Mouse (Mus musculus): ENCODE measurements around the gene Fam102a. TPM values are rescaled to one million over a fixed set of nuclear protein-coding genes. Genes with fewer than 3 reads are reported as not detected.

The Fam102a gene
- total and polyA plus RNA-seq, 2 experiments from 2014 or later = 7.2 to 17.6 TPM

DNA sequence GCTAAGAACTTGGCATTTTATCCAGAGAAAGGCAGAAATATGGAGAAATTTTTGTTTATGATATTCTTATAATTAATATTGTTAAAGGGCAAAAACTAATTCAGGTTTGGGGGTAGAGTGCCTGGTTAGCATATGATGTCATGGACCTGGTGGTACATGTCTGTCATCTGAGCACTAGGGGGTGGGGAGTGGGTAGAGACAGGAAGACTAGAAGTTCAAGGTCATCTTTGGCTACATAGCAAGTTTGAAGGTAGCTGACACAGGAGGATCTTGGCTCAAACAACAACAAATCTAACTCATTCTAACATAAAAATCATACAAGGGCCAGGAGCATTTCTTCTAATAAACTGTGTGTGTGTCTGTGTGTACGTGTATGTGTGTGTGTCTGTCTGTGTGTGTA lies 6.8 kb upstream of the Fam102a start:
- Histone ChIP-seq H3K27ac (ENCODE audit: low read depth, low read length) (no peak overlapping the region), H3K9ac (no peak overlapping the region), H3K36me3 (ENCODE audit: insufficient read depth) (no peaks in the 10 kb centered on the region), H3K9me3 (ENCODE audit: low read length) (no peaks in the 10 kb centered on the region), H3K4me2 (ENCODE audit: low read depth) (no peak overlapping the region), H3K27me3 (ENCODE audit: insufficient read depth, low read length) (no peaks in the 10 kb centered on the region), H3K4me1 (ENCODE audit: insufficient read depth) (no peaks in the 10 kb centered on the region), H3K4me3 (ENCODE audit: low read depth, low read length) (no peak overlapping the region)
- no peak for ATAC-seq
- DNase-seq = no peak
- 89% methylated on average over 1 of the region's 1 CpGs for WGBS
- no peak for TF ChIP-seq CTCF (IDR thresholded peaks at IDR 0.05; ENCODE audit: low read depth)

GRCm38 (mm10) chr2:32530479-32530878 lies 4.7 kb upstream of the Fam102a start:
- no peak overlapping the region for H3K4me2 ChIP-seq (ENCODE audit: low read depth)
- 69% methylated on average over 2 of the region's 2 CpGs for WGBS

GRCm38 (mm10) chr2:32533163-32533562 lies 2.0 kb upstream of the Fam102a start:
- Histone ChIP-seq H3K27me3 (ENCODE audit: insufficient read depth, low read length) (no peaks in the 10 kb centered on the region), H3K36me3 (ENCODE audit: insufficient read depth) (no peaks in the 10 kb centered on the region), H3K27ac (ENCODE audit: low read depth, low read length) (no peak overlapping the region), H3K4me3 (ENCODE audit: low read depth, low read length) (no peak overlapping the region), H3K4me1 (ENCODE audit: insufficient read depth) (peaks cover 19% of the 10 kb centered on the region; the same call in 1 of the 2 replicates), H3K9ac (no peak overlapping the region), H3K9me3 (ENCODE audit: low read length) (no peaks in the 10 kb centered on the region), H3K4me2 (ENCODE audit: low read depth) (no peak overlapping the region)
- TF ChIP-seq CTCF (IDR thresholded peaks at IDR 0.05; ENCODE audit: low read depth) = no peak
- no peak for ATAC-seq
- WGBS = 92% methylated on average over 2 of the region's 2 CpGs
- DNase-seq = no peak

More at GRCm38 (mm10) chr2:32530479-32530878, 4.7 kb upstream of the Fam102a start:
- Histone ChIP-seq H3K9me3 (ENCODE audit: low read length) (no peaks in the 10 kb centered on the region), H3K9ac (no peak overlapping the region), H3K27me3 (ENCODE audit: insufficient read depth, low read length) (no peaks in the 10 kb centered on the region), H3K4me1 (ENCODE audit: insufficient read depth) (0 out of 2 replicates have a peak, but pooled peaks cover 4% of the 10 kb centered on the region), H3K4me3 (ENCODE audit: low read depth, low read length) (no peak overlapping the region), H3K27ac (ENCODE audit: low read depth, low read length) (no peak overlapping the region), H3K36me3 (ENCODE audit: insufficient read depth) (no peaks in the 10 kb centered on the region)
- TF ChIP-seq CTCF (IDR thresholded peaks at IDR 0.05; ENCODE audit: low read depth) = no peak
- DNase-seq (no peak), ATAC-seq (no peak)

DNA sequence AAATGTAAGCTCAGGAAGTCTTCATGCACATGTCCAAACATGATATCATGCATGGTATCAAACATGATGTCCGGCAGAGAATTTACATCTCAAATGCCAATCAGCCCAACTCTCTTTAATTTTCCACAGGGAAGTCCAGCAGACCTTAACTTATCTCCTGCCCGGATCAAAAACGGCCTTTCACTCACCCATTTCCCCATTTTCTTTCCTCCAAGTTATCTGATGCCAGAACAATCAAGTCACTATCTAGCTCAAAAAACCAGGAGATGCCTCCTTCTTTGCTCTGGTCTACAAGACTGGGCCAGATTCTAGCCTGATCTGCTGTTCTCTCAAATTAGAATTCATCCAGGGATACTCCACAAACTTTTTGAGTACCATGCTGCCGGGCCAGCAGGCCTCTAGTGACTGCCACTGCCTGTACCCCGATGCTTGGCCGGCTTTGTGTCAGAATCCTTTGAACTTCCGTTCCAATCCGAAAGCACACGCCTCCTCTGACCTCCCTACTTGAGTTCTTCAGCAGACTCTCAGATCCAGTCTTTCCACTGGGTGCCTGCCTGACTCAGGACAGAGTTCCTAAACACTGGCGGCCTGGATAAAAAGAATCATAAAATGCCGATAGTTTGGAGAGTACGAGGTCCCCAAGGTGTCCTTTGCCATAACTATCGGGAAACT lies 935 bp upstream of the Fam102a start:
- H3K4me1 ChIP-seq (ENCODE audit: insufficient read depth) = peaks cover 25% of the 10 kb centered on the region
- peak overlapping the region; percentile 92 for H3K4me3 ChIP-seq (ENCODE audit: low read depth, low read length)
- H3K27me3 ChIP-seq (ENCODE audit: insufficient read depth, low read length) = no peaks in the 10 kb centered on the region
- 14% methylated on average over 13 of the region's 13 CpGs for whole genome bisulfite sequencing
- ATAC-seq (no peak), DNase-seq (peak; percentile 45)
- no peaks in the 10 kb centered on the region for H3K9me3 ChIP-seq (ENCODE audit: low read length)
- H3K36me3 ChIP-seq (ENCODE audit: insufficient read depth) = no peaks in the 10 kb centered on the region
- TF ChIP-seq CTCF (IDR thresholded peaks at IDR 0.05; ENCODE audit: low read depth) = no peak
- peak overlapping the region; percentile 66 for H3K27ac ChIP-seq (ENCODE audit: low read depth, low read length)
- peak overlapping the region; percentile 55 for H3K9ac ChIP-seq
- H3K4me2 ChIP-seq (ENCODE audit: low read depth) = peak overlapping the region; percentile 76

- H3K27ac ChIP-seq (ENCODE audit: low read depth, low read length) = peak overlapping the region; percentile 91
- H3K9me3 ChIP-seq (ENCODE audit: low read length) = no peaks in the 10 kb centered on the region
- no peaks in the 10 kb centered on the region for H3K36me3 ChIP-seq (ENCODE audit: insufficient read depth)
- TF ChIP-seq CTCF (IDR thresholded peaks at IDR 0.05; ENCODE audit: low read depth) = no peak
- H3K27me3 ChIP-seq (ENCODE audit: insufficient read depth, low read length) = no peaks in the 10 kb centered on the region
- peak overlapping the region; percentile 76 for H3K4me2 ChIP-seq (ENCODE audit: low read depth)
- DNase-seq (peak; percentile 60), ATAC-seq (peak; percentile 53; the same call in 1 of the 2 replicates)
- peaks cover 25% of the 10 kb centered on the region for H3K4me1 ChIP-seq (ENCODE audit: insufficient read depth)
- peak overlapping the region; percentile 92 for H3K4me3 ChIP-seq (ENCODE audit: low read depth, low read length)
- WGBS = 2% methylated on average over 55 of the region's 56 CpGs
- H3K9ac ChIP-seq = peak overlapping the region; percentile 92
Observed at GRCm38 (mm10) chr2:32535501-32535991, 414 bp downstream of the Fam102a start.

- H3K27ac ChIP-seq (ENCODE audit: low read depth, low read length) = peak overlapping the region; percentile 46
Observed at GRCm38 (mm10) chr2:32536086-32536633, 1.0 kb downstream of the Fam102a start.

More at GRCm38 (mm10) chr2:32536086-32536633, 1.0 kb downstream of the Fam102a start:
- peak overlapping the region; percentile 76 for H3K4me2 ChIP-seq (ENCODE audit: low read depth)
- DNase-seq (no peak), ATAC-seq (no peak)
- H3K4me3 ChIP-seq (ENCODE audit: low read depth, low read length) = peak overlapping the region; percentile 92
- H3K27me3 ChIP-seq (ENCODE audit: insufficient read depth, low read length) = no peaks in the 10 kb centered on the region
- H3K36me3 ChIP-seq (ENCODE audit: insufficient read depth) = no peaks in the 10 kb centered on the region
- H3K9me3 ChIP-seq (ENCODE audit: low read length) = no peaks in the 10 kb centered on the region
- TF ChIP-seq CTCF (IDR thresholded peaks at IDR 0.05; ENCODE audit: low read depth) = no peak
- peak overlapping the region; percentile 92 for H3K9ac ChIP-seq
- H3K4me1 ChIP-seq (ENCODE audit: insufficient read depth) = peaks cover 25% of the 10 kb centered on the region
- 3% methylated on average over 14 of the region's 14 CpGs for WGBS
